In genomic region chr16:23991170-23991569, GRCm38 (mm10) we compare ENCODE assay signal across 9 mouse cellular contexts. TPM values are rescaled to one million over a fixed set of nuclear protein-coding genes. Genes with fewer than 3 reads are reported as not detected.
A peak's percentile ranks its signal among the peaks of the same experiment; 100 is the strongest.
DNase-seq lines count a peak whose midpoint lies in the region; ATAC-seq and TF ChIP-seq lines count a peak whose summit lies in the region.
"Had no signal": no experiment of that assay in that cellular context is flagged by ENCODE, and none has a peak within 500 bp of the region (broad histone marks: within the 10 kb centered on the region; RNA-seq: fewer than 3 reads in every experiment).

No protein-coding gene starts in this region.

- ATAC-seq in heart, embryonic 12.5 days (ENCODE audit: insufficient number of reproducible peaks, low FRiP score), result no peak
- no peak for ATAC-seq in forebrain, embryonic 13.5 days

- no peaks in the 10 kb centered on the region for H3K9me3 ChIP-seq in heart, embryonic 12.5 days (replicated peaks)
- H3K9me3 ChIP-seq in forebrain, embryonic 13.5 days (replicated peaks), result no peaks in the 10 kb centered on the region

- TF ChIP-seq POLR2A in brain, embryonic 14.5 days (IDR thresholded peaks at IDR 0.05; ENCODE audit: borderline replicate concordance, extremely low read depth, insufficient read depth, insufficient read length, poor library complexity, severe bottlenecking), result no peak
- TF ChIP-seq POLR2A in myocyte (IDR thresholded peaks at IDR 0.05; ENCODE audit: insufficient read length, low read depth), result no peak

- peak; percentile 83 for TF ChIP-seq CTCF in brain, embryonic 14.5 days (IDR thresholded peaks at IDR 0.05; ENCODE audit: borderline replicate concordance, extremely low read depth, insufficient read depth, insufficient read length)

- no peaks in the 10 kb centered on the region for H3K36me3 ChIP-seq in heart, embryonic 12.5 days
- H3K36me3 ChIP-seq in forebrain, embryonic 13.5 days (ENCODE audit: poor library complexity, severe bottlenecking), result no peaks in the 10 kb centered on the region
- no peaks in the 10 kb centered on the region for H3K36me3 ChIP-seq in myocyte (ENCODE audit: control insufficient read depth, insufficient read depth)

- H3K4me1 ChIP-seq in heart, embryonic 12.5 days (replicated peaks), result peaks cover 28% of the 10 kb centered on the region
- H3K4me1 ChIP-seq in forebrain, embryonic 13.5 days, result peaks cover 31% of the 10 kb centered on the region

- H3ac ChIP-seq in myocyte (ENCODE audit: control insufficient read depth, insufficient read length), result no peak overlapping the region

- no peaks in the 10 kb centered on the region for H3K27me3 ChIP-seq in heart, embryonic 12.5 days (replicated peaks)
- peaks cover 8% of the 10 kb centered on the region for H3K27me3 ChIP-seq in forebrain, embryonic 13.5 days
- no peaks in the 10 kb centered on the region for H3K27me3 ChIP-seq in myocyte (ENCODE audit: control insufficient read depth, insufficient read depth, insufficient read length)

- no peak overlapping the region for H3K27ac ChIP-seq in heart, embryonic 12.5 days (ENCODE audit: poor library complexity, severe bottlenecking)
- H3K27ac ChIP-seq in forebrain, embryonic 13.5 days, result no peak overlapping the region

- 2% methylated on average over 4 of the region's 4 CpGs for WGBS in heart, embryonic 12.5 days
- under 1% methylated on average over 4 of the region's 4 CpGs for WGBS in forebrain, embryonic 13.5 days

- H3K79me2 ChIP-seq in myocyte (ENCODE audit: control insufficient read depth, insufficient read depth), result peaks cover 29% of the 10 kb centered on the region

- intact Hi-C loops in heart, postnatal 36 days (cut with DNase I), result loop anchor here (5.0 kb wide), 2 partner anchors 191 to 251 kb away; no protein-coding TSS in a partner anchor
- intact Hi-C loops in left cerebral cortex, postnatal 14 days (cut with DNase I), result loop anchor here (5.0 kb wide), 1 partner anchor 336 kb away; no protein-coding TSS in a partner anchor

- H3K9ac ChIP-seq in heart, embryonic 12.5 days, result no peak overlapping the region
- no peak overlapping the region for H3K9ac ChIP-seq in forebrain, embryonic 13.5 days

- no peak overlapping the region for H3K4me2 ChIP-seq in heart, embryonic 12.5 days
- peak overlapping the region; percentile 88; the same call in 1 of the 2 replicates for H3K4me2 ChIP-seq in forebrain, embryonic 13.5 days
- peak overlapping the region; percentile 79 for H3K4me2 ChIP-seq in myocyte (ENCODE audit: low read depth)

- DNase-seq in heart, adult 18-20 months, result peak; percentile 88 to 97
- DNase-seq in brain, embryonic 14.5 days (ENCODE audit: low read depth), result peak; percentile 85
- DNase-seq in heart, postnatal 36 days, result peak; percentile 87 to 89
- peak; percentile 91 to 94 for DNase-seq in left cerebral cortex, postnatal 14 days (ENCODE audit: low spot score in 2 of 2)
- peak; percentile 76 to 85 for DNase-seq in spleen, postnatal 36 days (ENCODE audit: low spot score in 2 of 2)

- no peak overlapping the region for H3K4me3 ChIP-seq in heart, embryonic 12.5 days
- H3K4me3 ChIP-seq in forebrain, embryonic 13.5 days, result no peak overlapping the region
- peak overlapping the region; percentile 92 for H3K4me3 ChIP-seq in myocyte

TF ChIP-seq in myocyte, 11 proteins besides CTCF, POLR2A, EP300 and RAD21:
- TF ChIP-seq CEBPB (IDR thresholded peaks at IDR 0.05; ENCODE audit: insufficient read depth, poor library complexity, severe bottlenecking), result no peak
- TF ChIP-seq SRF (IDR thresholded peaks at IDR 0.05; ENCODE audit: control insufficient read depth, insufficient read length, low read depth), result no peak
- TF ChIP-seq MAX (IDR thresholded peaks at IDR 0.05; ENCODE audit: low read depth), result no peak
- no peak for TF ChIP-seq TCF12 (IDR thresholded peaks at IDR 0.05; ENCODE audit: insufficient read depth, poor library complexity, severe bottlenecking)
- TF ChIP-seq MYOG (IDR thresholded peaks at IDR 0.05; ENCODE audit: control insufficient read depth in 1 of 3, insufficient read depth in 1 of 3, insufficient read length in 2 of 3, low read depth in 2 of 3), result no peak
- TF ChIP-seq E2F4 (IDR thresholded peaks at IDR 0.05; ENCODE audit: insufficient read depth), result no peak
- TF ChIP-seq POLR2AphosphoS2 (IDR thresholded peaks at IDR 0.05; ENCODE audit: insufficient read length, low read depth), result no peak
- TF ChIP-seq TCF3 (IDR thresholded peaks at IDR 0.05; ENCODE audit: insufficient read length, low read depth), result no peak

RNA-seq across cellular contexts. Expression of gene Bcl6, which starts 2.5 kb away (rescaled TPM):
- 10 to 100 TPM; 21.2 to 24.4 TPM for total RNA-seq in heart, adult 18-20 months (2021)
- 0.24 and 0.35 TPM in 2 replicates for polyA plus RNA-seq in heart, embryonic 12.5 days (2016; fragmentation: Nextera tagmentation; extraction: Ambion mirVana)
- 3.5 and 5.5 TPM in 2 replicates for polyA plus RNA-seq in brain, embryonic 14.5 days (2012; rRNA removed)
- 0.81 and 0.84 TPM in 2 replicates for polyA plus RNA-seq in forebrain, embryonic 13.5 days (2015; fragmentation: Nextera tagmentation; extraction: Ambion mirVana)
- 10 to 100 TPM; 14.6 to 18.5 TPM for total RNA-seq in heart, postnatal 36 days (2021)
- total RNA-seq in left cerebral cortex, postnatal 14 days (2021), result 10 to 100 TPM; 28.0 to 33.6 TPM
- 28.5 TPM for polyA plus RNA-seq in myocyte (2012; fragmentation: generic; extraction: Trizol)
- total RNA-seq: MEL had no signal

RNA-seq across cellular contexts. Expression of gene Gm37419, which starts 2.9 kb away (rescaled TPM):
- not detected for total RNA-seq in heart, adult 18-20 months (2021)
- not detected in 2 replicates for polyA plus RNA-seq in heart, embryonic 12.5 days (2016; fragmentation: Nextera tagmentation; extraction: Ambion mirVana)
- not detected in 2 replicates for polyA plus RNA-seq in brain, embryonic 14.5 days (2012; rRNA removed)
- polyA plus RNA-seq in forebrain, embryonic 13.5 days (2015; fragmentation: Nextera tagmentation; extraction: Ambion mirVana), result not detected in 2 replicates
- total RNA-seq in heart, postnatal 36 days (2021), result not detected
- total RNA-seq in left cerebral cortex, postnatal 14 days (2021), result not detected
- polyA plus RNA-seq in myocyte (2012; fragmentation: generic; extraction: Trizol), result not detected
- total RNA-seq: MEL had no signal

RNA-seq across cellular contexts. Expression of gene Rtp2, which starts 59.0 kb away (rescaled TPM):
- total RNA-seq in heart, adult 18-20 months (2021), result not detected
- polyA plus RNA-seq in heart, embryonic 12.5 days (2016; fragmentation: Nextera tagmentation; extraction: Ambion mirVana), result not detected in 2 replicates
- polyA plus RNA-seq in brain, embryonic 14.5 days (2012; rRNA removed), result 0.04 and 0.07 TPM in 2 replicates
- not detected in 2 replicates for polyA plus RNA-seq in forebrain, embryonic 13.5 days (2015; fragmentation: Nextera tagmentation; extraction: Ambion mirVana)
- total RNA-seq in heart, postnatal 36 days (2021), result not detected
- under 1 TPM; 0.18 to 0.30 TPM for total RNA-seq in left cerebral cortex, postnatal 14 days (2021)
- 0.01 TPM for polyA plus RNA-seq in myocyte (2012; fragmentation: generic; extraction: Trizol)
- total RNA-seq: MEL had no signal
